Mouse (Mus musculus): ENCODE measurements at regions not wholly inside any gene's neighbourhood (a gene's known extent, or its start where the extent isn't known, plus 50 kb on each side); places are given as distances from the start of the nearest gene placed in this dataset.

GRCm38 (mm10) chr13:112121110-112121509, 167.1 kb upstream of the Ankrd55 start:
- DNase-seq (ENCODE audit: low spot score in 2 of 2): no peak

- DNase-seq (ENCODE audit: low spot score in 2 of 2): no peak
These were observed 165.3 kb upstream of the Ankrd55 start for GRCm38 (mm10) chr13:112122842-112123373.

GRCm38 (mm10) chr13:112125769-112126469, 162.3 kb upstream of the Ankrd55 start:
- DNase-seq (ENCODE audit: low spot score in 2 of 2): no peak

GRCm38 (mm10) chr13:112130220-112130619, 158.0 kb upstream of the Ankrd55 start:
- DNase-seq (ENCODE audit: low spot score in 2 of 2): no peak

- DNase-seq (ENCODE audit: low spot score in 2 of 2): no peak
These were observed 157.5 kb upstream of the Ankrd55 start for GRCm38 (mm10) chr13:112130774-112131173.

- DNase-seq (ENCODE audit: low spot score in 2 of 2): no peak
These were observed 157.1 kb upstream of the Ankrd55 start for GRCm38 (mm10) chr13:112131191-112131590.

- no peak for DNase-seq (ENCODE audit: low spot score in 2 of 2)
These were observed 154.5 kb upstream of the Ankrd55 start for GRCm38 (mm10) chr13:112133736-112134135.

- DNase-seq (ENCODE audit: low spot score in 2 of 2): no peak
These were observed 153.6 kb upstream of the Ankrd55 start for GRCm38 (mm10) chr13:112134701-112135100.

- no peak for DNase-seq (ENCODE audit: low spot score in 2 of 2)
These were observed 152.5 kb upstream of the Ankrd55 start for GRCm38 (mm10) chr13:112135777-112136176.

- no peak for DNase-seq (ENCODE audit: low spot score in 2 of 2)
These were observed 151.4 kb upstream of the Ankrd55 start for GRCm38 (mm10) chr13:112136850-112137249.

- DNase-seq (ENCODE audit: low spot score in 2 of 2): no peak
These were observed 147.4 kb upstream of the Ankrd55 start for GRCm38 (mm10) chr13:112140871-112141270.

- no peak for DNase-seq (ENCODE audit: low spot score in 2 of 2)
These were observed 143.6 kb upstream of the Ankrd55 start for GRCm38 (mm10) chr13:112144393-112145348.

GRCm38 (mm10) chr13:112152614-112153550, 135.4 kb upstream of the Ankrd55 start:
- peak in 1 of 2 experiments; percentile 14 for DNase-seq (ENCODE audit: low spot score in 2 of 2)

GRCm38 (mm10) chr13:112153681-112154127, 134.5 kb upstream of the Ankrd55 start:
- no peak for DNase-seq (ENCODE audit: low spot score in 2 of 2)

GRCm38 (mm10) chr13:112159430-112160172, 128.7 kb upstream of the Ankrd55 start:
- DNase-seq (ENCODE audit: low spot score in 2 of 2): no peak

- no peak for DNase-seq (ENCODE audit: low spot score in 2 of 2)
These were observed 128.0 kb upstream of the Ankrd55 start for GRCm38 (mm10) chr13:112160173-112160641.

GRCm38 (mm10) chr13:112160726-112161125, 127.5 kb upstream of the Ankrd55 start:
- DNase-seq (ENCODE audit: low spot score in 2 of 2): no peak

- DNase-seq (ENCODE audit: low spot score in 2 of 2): no peak
These were observed 126.4 kb upstream of the Ankrd55 start for GRCm38 (mm10) chr13:112161886-112162285.

GRCm38 (mm10) chr13:112165921-112166320, 122.3 kb upstream of the Ankrd55 start:
- no peak for DNase-seq (ENCODE audit: low spot score in 2 of 2)

GRCm38 (mm10) chr13:112166338-112166802, 121.9 kb upstream of the Ankrd55 start:
- DNase-seq (ENCODE audit: low spot score in 2 of 2): peak in 1 of 2 experiments; percentile 35
